Mouse (Mus musculus): ENCODE data around the gene Spg11. TPM values are rescaled to one million over a fixed set of nuclear protein-coding genes. Genes with fewer than 3 reads are reported as not detected.

Spg11 gene
- total RNA-seq, 2 experiments from 2014 or later = 16.9 to 19.7 TPM

Small RNA genes within 50 kb of the gene (microRNA-seq; reads per million reads assigned to microRNA genes)
- 0 reads per million in 2 experiments for gene Gm47314

Other genes starting within 250 kb of the Spg11 start
- gene Ctdspl2, start 162.4 kb downstream of the Spg11 start, total RNA-seq (2021) = 10 to 100 TPM; 29.3 to 36.2 TPM
- under 1 TPM; 0.21 to 0.33 TPM for gene Mageb3, start 162.3 kb downstream of the Spg11 start, total RNA-seq (2021)
- gene Eif3j1, start 89.8 kb downstream of the Spg11 start, total RNA-seq (2021) = 10 to 100 TPM; 19.8 to 22.6 TPM
- 10 to 100 TPM; 80.6 to 91.8 TPM for gene B2m, start 29.3 kb upstream of the Spg11 start, total RNA-seq (2021)
- gene Trim69, start 42.3 kb upstream of the Spg11 start, total RNA-seq (2021) = not detected
- gene Patl2, start 67.8 kb upstream of the Spg11 start, total RNA-seq (2021) = under 1 TPM in 1 of 2 experiments, not detected in 1; 0.13 TPM
- not detected for gene Terb2, start 67.9 kb upstream of the Spg11 start, total RNA-seq (2021)
- 10 to 100 TPM; 11.9 to 14.4 TPM for gene Sord, start 116.4 kb upstream of the Spg11 start, total RNA-seq (2021)
- gene Duox2, start 180.1 kb upstream of the Spg11 start, total RNA-seq (2021) = under 1 TPM in 1 of 2 experiments, not detected in 1; 0.09 TPM
- gene Duoxa2, start 180.5 kb upstream of the Spg11 start, total RNA-seq (2021) = not detected
- not detected for gene Duoxa1, start 195.3 kb upstream of the Spg11 start, total RNA-seq (2021)
- under 1 TPM; 0.07 to 0.15 TPM for gene Duox1, start 197.3 kb upstream of the Spg11 start, total RNA-seq (2021)

Data from left cerebral cortex, postnatal 14 days (tissue).